Mouse (Mus musculus) spleen, postnatal 14 days (tissue): ENCODE measurements around the gene Ncoa4.

Experiments
- DNase-seq, 2 experiments: peaks; one replicate each; pipeline ENCODE4 v3.0.0; 2021 to 2022; ENCODE audit warnings: low spot score in 2 of 2

The Ncoa4 gene

GRCm38 (mm10) chr14:32201354-32201753 is 41.7 kb downstream of the Ncoa4 start:
- no peak for DNase-seq

GRCm38 (mm10) chr14:32201791-32202451 is 42.3 kb downstream of the Ncoa4 start, which contains the start of the genes Timm23 and Parg:
Timm23 (minus strand) TSS chr14:32201898.
Parg (plus strand) TSS chr14:32201949.
- peak; percentile 70 to 82 for DNase-seq

DNA sequence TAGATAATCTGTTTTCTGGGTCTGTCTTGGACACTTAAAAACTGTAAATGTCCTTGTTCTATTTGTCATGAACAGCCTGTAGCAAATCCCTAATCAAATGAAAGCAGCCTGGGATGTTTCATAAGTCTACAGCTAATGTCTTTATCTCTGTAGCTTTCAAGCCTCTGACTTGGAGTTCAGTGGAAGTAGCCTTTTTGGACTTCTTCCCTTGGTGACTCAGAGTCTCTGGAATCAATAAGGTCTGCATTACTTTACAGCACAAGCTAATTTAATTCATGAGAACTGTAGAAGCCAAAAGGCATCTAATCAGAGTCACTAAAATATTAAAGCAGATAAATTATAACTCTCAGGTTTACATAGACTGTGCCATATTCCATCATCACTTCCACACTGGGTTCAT is 66.9 kb downstream of the Ncoa4 start:
- DNase-seq = no peak

- DNase-seq = peak in 1 of 2 experiments; percentile 37
Measured at GRCm38 (mm10) chr14:32228996-32229395, 69.3 kb downstream of the Ncoa4 start.
